Mouse (Mus musculus) layer of hippocampus, adult 2 months (tissue): ENCODE measurements around the gene Izumo2. TPM values are rescaled to one million over a fixed set of nuclear protein-coding genes. Genes with fewer than 3 reads are reported as not detected.
"Not testable (repeated sequence)": the region's sequence is repeated elsewhere in the genome, so short reads cannot be mapped to it uniquely, and the experiment has no call there.

Source experiments
- DNase-seq, 2 experiments: peaks; one replicate each; pipeline ENCODE4 v3.0.0; 2022; ENCODE audit warnings: low spot score in 2 of 2
- H3K27ac ChIP-seq: fragments of 200-600 bp; 2 replicates; pipeline ENCODE4 v1.8.1; 2022
- H3K4me3 ChIP-seq: fragments of 200-600 bp; 2 replicates; pipeline ENCODE4 v1.8.1; 2022; ENCODE audit warnings: mild to moderate bottlenecking
- CTCF ChIP-seq: fragments of 200-600 bp; conservative IDR thresholded peaks from 2 replicates; pipeline ENCODE4 v1.8.1; 2022; ENCODE audit warnings: antibody characterized with exemption, mild to moderate bottlenecking, moderate library complexity
- total RNA-seq, 2 experiments: library from RNA; stranded (reverse); gene quantifications; 2 replicates each; pipeline ENCODE4 v1.2.3; 2021

Izumo2 gene
- total RNA-seq, 2 experiments from 2014 or later, result not detected

DNA sequence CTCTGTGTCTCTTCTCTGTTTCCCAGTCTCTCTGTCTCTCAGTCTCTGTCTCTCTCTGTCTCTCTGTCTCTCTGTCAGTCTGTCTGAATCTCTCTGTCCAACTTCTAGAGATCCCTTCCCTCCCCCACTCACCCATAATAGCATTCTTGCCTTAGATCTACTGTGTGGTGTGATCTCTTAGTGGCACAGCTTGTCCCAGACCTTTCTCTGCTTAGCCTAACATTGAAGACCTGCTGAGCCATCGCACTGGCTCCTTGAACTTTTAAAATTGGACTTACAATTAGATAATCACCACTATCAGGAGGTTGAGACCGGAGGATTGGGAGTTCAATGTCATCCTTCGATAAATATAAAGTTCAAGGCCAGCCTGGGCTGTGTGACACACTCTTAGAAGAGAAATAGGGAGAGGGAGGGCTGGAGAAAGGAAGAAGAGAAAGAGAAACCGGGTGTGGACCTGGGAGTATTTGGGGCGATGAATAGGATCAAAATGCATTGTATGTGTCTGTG, 1.3 kb upstream of the Izumo2 start:
- Histone ChIP-seq H3K4me3 (no peak overlapping the region), H3K27ac (no peak overlapping the region)
- TF ChIP-seq CTCF, result no peak
- no peak for DNase-seq

DNA sequence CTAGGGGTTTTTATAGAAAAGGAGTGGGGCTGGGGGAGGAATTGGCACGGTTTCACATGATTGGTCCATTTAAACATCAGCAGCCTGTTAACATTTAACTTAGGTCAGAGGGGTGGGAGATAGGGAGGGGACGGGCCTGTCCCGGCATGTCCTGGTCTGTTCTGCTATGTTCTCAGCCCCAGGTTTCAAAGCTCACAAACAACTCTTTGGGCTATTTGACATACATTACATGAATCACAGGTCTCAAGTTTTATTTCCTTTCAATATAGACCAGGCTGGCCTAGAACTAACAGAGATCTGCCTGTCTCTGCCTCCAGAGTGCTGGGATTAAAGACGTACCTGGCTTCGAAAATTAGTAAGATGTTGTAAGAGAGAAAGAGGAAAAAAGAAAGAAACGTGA, 449 bp upstream of the Izumo2 start:
- DNase-seq, H3K27ac ChIP-seq: not testable (repeated sequence)

DNA sequence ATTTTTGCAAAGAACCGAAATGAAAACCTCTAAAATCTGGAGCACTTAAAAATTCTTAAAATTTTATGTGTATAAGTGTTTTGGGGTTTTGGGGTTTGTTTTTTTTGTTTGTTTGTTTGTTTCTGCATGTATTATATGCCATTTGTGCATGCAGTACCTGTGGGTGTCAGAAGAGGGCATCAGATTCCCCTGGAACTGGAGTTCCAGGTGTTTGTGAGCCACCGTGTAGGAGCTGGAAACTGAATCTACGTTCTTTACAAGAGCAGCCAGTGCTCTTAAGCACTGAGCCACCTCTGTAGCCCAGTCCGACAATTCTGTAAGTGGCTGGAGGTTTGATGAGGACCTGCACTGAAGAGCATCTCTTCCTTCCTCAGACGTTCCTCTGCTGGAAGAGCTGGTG, 1.3 kb downstream of the Izumo2 start:
- no peak for DNase-seq
- Histone ChIP-seq H3K4me3 (no peak overlapping the region), H3K27ac (no peak overlapping the region)
- 0 out of 2 replicates have a peak, but pooled peaks have one; percentile 31 for TF ChIP-seq CTCF

More for the DNA sequence above, 449 bp upstream of the Izumo2 start:
- H3K4me3 ChIP-seq, result not testable (repeated sequence)

DNA sequence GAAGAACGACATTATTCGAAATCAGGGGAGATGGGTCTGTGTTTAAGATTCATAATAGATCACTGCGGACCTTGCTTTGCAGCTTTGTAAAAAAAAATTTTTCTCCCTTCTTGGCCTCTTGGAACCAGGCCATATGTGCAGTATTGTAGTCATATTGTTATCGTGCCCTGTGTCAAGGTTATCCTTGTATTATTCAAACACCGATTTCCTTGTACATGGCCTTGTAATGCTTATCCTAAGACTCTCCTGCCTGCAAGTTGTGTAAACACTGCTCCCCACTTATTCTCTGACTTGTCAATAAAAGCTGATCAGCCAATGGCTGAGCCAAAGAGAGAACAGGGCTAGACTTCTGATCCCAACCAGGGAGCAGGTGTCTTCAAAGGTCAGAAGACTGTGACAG, 13.5 kb downstream of the Izumo2 start:
- Histone ChIP-seq H3K4me3 (no peak overlapping the region), H3K27ac (no peak overlapping the region)
- no peak for DNase-seq
- TF ChIP-seq CTCF, result no peak

- peak in 1 of 2 experiments; percentile 34 for DNase-seq
- TF ChIP-seq CTCF, result peak; percentile 79
- H3K4me3 ChIP-seq, result no peak overlapping the region
- H3K27ac ChIP-seq, result no peak overlapping the region
Observed at GRCm38 (mm10) chr7:44724316-44724715, 15.8 kb downstream of the Izumo2 start.

GRCm38 (mm10) chr7:44726343-44726742, 17.8 kb downstream of the Izumo2 start:
- H3K4me3 ChIP-seq, result no peak overlapping the region
- TF ChIP-seq CTCF, result no peak
- H3K27ac ChIP-seq, result no peak overlapping the region
- no peak for DNase-seq

DNA sequence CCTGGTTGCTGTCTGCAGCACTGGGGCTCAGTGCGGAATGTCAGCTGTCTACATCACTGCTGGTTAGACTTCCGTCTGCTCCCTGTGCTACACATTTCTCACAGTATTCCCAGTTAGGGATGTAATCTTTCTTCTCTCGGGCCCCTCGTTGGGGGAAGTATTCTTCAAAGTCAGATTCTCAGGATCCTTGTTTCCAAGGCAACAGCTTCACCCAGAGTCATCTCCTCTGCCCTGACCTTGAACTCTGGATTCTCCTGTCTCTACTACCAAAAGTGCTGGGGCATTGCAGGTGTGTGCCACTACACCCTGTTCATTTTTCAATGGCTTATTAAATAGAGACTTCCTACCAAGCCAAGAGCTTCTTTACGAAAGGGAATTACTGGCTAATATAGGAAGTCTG, 18.6 kb downstream of the Izumo2 start:
- no peak for DNase-seq
- Histone ChIP-seq H3K4me3 (no peak overlapping the region), H3K27ac (no peak overlapping the region)
- TF ChIP-seq CTCF, result no peak

DNA sequence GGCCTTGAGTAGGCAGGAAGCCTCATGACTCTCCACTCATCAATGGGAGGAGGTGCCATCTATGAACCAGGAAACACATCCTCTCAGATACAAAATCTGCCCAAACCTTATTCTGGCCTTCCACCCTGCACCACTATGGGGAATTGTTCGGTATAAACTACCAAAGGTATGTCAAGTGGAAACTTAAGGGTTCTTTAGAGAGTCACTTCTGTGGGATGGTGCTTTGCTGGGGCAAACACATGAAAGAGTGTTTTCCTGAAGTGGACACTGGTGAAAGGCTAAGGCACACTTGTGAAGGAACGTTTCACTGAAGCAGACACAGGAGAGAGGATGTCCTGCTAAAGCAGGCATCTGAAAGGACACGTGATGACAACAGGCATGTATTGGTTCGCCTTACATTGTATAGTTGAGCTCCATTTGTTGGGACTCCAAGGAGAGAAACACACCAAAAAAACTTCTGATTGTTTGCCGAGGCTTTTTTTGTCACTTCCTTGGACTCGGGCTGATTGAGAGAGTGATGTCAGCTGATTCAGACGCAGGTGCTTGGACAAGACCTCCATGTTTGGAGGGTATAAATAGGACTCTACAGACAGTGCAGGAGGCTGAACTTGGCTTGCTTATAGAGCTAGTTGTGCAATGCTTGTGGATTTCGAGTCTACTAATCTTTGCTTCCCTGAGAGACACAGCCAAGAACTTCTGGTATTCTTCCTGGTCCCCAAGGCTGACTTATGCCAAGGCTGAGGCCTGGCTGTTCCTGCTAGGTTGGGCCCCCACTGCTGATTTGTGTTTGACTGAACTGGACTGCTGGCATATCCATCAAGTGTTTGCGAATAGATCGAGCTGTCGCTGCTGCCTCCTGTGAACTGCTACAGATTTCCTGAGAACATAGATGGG, 19.8 kb downstream of the Izumo2 start:
- no peak for DNase-seq
- no peak for TF ChIP-seq CTCF
- Histone ChIP-seq H3K4me3 (no peak overlapping the region), H3K27ac (no peak overlapping the region)

GRCm38 (mm10) chr7:44733723-44734122, 25.2 kb downstream of the Izumo2 start:
- no peak for DNase-seq
- TF ChIP-seq CTCF, result no peak
- H3K27ac ChIP-seq, result no peak overlapping the region
- H3K4me3 ChIP-seq, result no peak overlapping the region

- H3K4me3 ChIP-seq, result no peak overlapping the region
- no peak for TF ChIP-seq CTCF
- no peak overlapping the region for H3K27ac ChIP-seq
- no peak for DNase-seq
Observed at GRCm38 (mm10) chr7:44741361-44741760, 32.8 kb downstream of the Izumo2 start.

- DNase-seq, result no peak
- Histone ChIP-seq H3K27ac (no peak overlapping the region), H3K4me3 (peak overlapping the region; percentile 47; the same call in 1 of the 2 replicates)
- TF ChIP-seq CTCF, result no peak
Observed at GRCm38 (mm10) chr7:44744270-44744669, 35.7 kb downstream of the Izumo2 start.

GRCm38 (mm10) chr7:44745076-44745475, 36.5 kb downstream of the Izumo2 start:
- H3K4me3 ChIP-seq, result peak overlapping the region; percentile 47
- DNase-seq, result peak; percentile 73 to 77
- peak; percentile 88 for TF ChIP-seq CTCF
- H3K27ac ChIP-seq, result 0 out of 2 replicates have a peak overlapping the region, but pooled peaks have one; percentile 21

DNA sequence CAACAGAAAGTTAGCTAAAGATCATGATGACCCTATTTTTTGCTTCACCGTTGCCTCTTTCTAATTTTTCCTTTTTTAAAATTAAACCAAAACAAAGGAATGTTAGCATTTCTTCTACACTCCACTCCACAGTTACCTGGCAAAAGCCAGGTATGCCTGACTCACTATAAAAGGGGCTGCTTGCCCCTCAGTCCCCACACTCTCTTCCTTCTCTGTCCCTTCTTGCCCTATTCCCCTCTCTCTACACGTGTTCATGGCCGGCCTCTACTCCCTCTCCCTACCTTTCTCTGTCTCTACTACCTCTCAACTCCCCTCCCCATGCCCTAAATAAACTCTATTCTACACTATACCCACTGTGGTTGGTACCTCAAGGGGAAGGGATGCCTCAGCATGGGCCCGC, 38.6 kb downstream of the Izumo2 start:
- TF ChIP-seq CTCF, result no peak
- Histone ChIP-seq H3K27ac (no peak overlapping the region), H3K4me3 (no peak overlapping the region)
- no peak for DNase-seq
